Mouse (Mus musculus) spleen, adult 2 months (tissue): ENCODE data around the gene Adora3.

Experiments
- CTCF ChIP-seq: fragments of 200-500 bp; IDR thresholded peaks from 2 replicates; pipeline ENCODE4 v1.5.1; 2011; ENCODE audit warnings: mild to moderate bottlenecking, inconsistent platforms; ENCODE audit not compliant: insufficient read depth, insufficient read length, insufficient replicate concordance; ENCODE audit errors: extremely low read depth
- POLR2A ChIP-seq: fragments of 200-500 bp; IDR thresholded peaks from 2 replicates; pipeline ENCODE4 v1.6.1; 2011; ENCODE audit warnings: low read depth, low read length, inconsistent platforms

DNA sequence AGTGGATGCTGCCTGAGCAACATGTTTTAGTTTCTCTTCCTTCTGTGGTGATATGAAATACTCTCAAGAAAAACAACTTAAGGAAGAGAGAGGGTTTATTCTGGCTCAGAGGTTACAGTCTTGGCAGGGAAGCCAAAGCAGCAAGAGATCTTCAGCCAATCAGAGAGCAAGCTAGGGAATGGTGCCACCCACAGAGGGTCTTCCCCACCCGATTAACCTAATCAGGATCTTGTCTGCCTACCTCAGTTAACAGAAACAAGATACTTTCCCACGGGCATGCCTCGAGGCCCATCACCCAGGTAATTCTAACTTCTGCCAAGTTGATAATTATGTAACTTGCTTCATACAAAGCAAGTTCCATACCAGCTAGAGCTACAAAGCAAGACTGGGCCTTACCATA, 9.8 kb downstream of the Adora3 start:
- TF ChIP-seq CTCF = no peak
- no peak for TF ChIP-seq POLR2A
